Mouse (Mus musculus): ENCODE data around the gene Prcd. TPM values are rescaled to one million over a fixed set of nuclear protein-coding genes. Genes with fewer than 3 reads are reported as not detected.

Gene Prcd
- polyA plus RNA-seq, 1 experiment from 2014 or later, result 1.9 TPM

- H3K9me3 ChIP-seq (ENCODE audit: control insufficient read depth, low read length), result no peaks in the 10 kb centered on the region
- ATAC-seq, result no peak; the same call in 1 of the 2 replicates
- no peak overlapping the region for H3K4me3 ChIP-seq (ENCODE audit: low read length)
- H3K27ac ChIP-seq (ENCODE audit: low read length), result no peak overlapping the region; the same call in 1 of the 2 replicates
- H3K4me1 ChIP-seq (ENCODE audit: control insufficient read depth, insufficient read depth, low read length), result peaks cover 39% of the 10 kb centered on the region
- H3K4me2 ChIP-seq (ENCODE audit: low read depth, low read length), result no peak overlapping the region
- 71% methylated on average over 10 of the region's 10 CpGs for WGBS
- no peaks in the 10 kb centered on the region for H3K27me3 ChIP-seq (replicated peaks; ENCODE audit: control insufficient read depth, insufficient read depth, low read length)
- no peak overlapping the region for H3K9ac ChIP-seq (ENCODE audit: low read depth, low read length)
- H3K36me3 ChIP-seq (ENCODE audit: control insufficient read depth, insufficient read depth, low read length), result no peaks in the 10 kb centered on the region
Observed at GRCm38 (mm10) chr11:116616438-116617118, 36.8 kb upstream of the Prcd start.

GRCm38 (mm10) chr11:116617641-116618040, 35.7 kb upstream of the Prcd start:
- peaks cover 50% of the 10 kb centered on the region for H3K4me1 ChIP-seq (ENCODE audit: control insufficient read depth, insufficient read depth, low read length)
- no peak overlapping the region for H3K4me3 ChIP-seq (ENCODE audit: low read length)
- H3K27me3 ChIP-seq (replicated peaks; ENCODE audit: control insufficient read depth, insufficient read depth, low read length), result no peaks in the 10 kb centered on the region
- no peak overlapping the region for H3K9ac ChIP-seq (ENCODE audit: low read depth, low read length)
- H3K27ac ChIP-seq (ENCODE audit: low read length), result no peak overlapping the region
- ATAC-seq, result no peak
- H3K36me3 ChIP-seq (ENCODE audit: control insufficient read depth, insufficient read depth, low read length), result no peaks in the 10 kb centered on the region
- H3K9me3 ChIP-seq (ENCODE audit: control insufficient read depth, low read length), result no peaks in the 10 kb centered on the region
- no peak overlapping the region for H3K4me2 ChIP-seq (ENCODE audit: low read depth, low read length)
- 80% methylated on average over 7 of the region's 7 CpGs for WGBS

- Histone ChIP-seq H3K9me3 (ENCODE audit: control insufficient read depth, low read length) (no peaks in the 10 kb centered on the region), H3K36me3 (ENCODE audit: control insufficient read depth, insufficient read depth, low read length) (no peaks in the 10 kb centered on the region), H3K4me3 (ENCODE audit: low read length) (no peak overlapping the region), H3K9ac (ENCODE audit: low read depth, low read length) (no peak overlapping the region), H3K27me3 (replicated peaks; ENCODE audit: control insufficient read depth, insufficient read depth, low read length) (no peaks in the 10 kb centered on the region), H3K4me1 (ENCODE audit: control insufficient read depth, insufficient read depth, low read length) (peaks cover 60% of the 10 kb centered on the region), H3K27ac (ENCODE audit: low read length) (no peak overlapping the region), H3K4me2 (ENCODE audit: low read depth, low read length) (no peak overlapping the region)
- no peak for ATAC-seq
- 89% methylated on average over 7 of the region's 7 CpGs for WGBS
Observed at GRCm38 (mm10) chr11:116618666-116619065, 34.7 kb upstream of the Prcd start.

GRCm38 (mm10) chr11:116619156-116619555, 34.2 kb upstream of the Prcd start:
- no peaks in the 10 kb centered on the region for H3K36me3 ChIP-seq (ENCODE audit: control insufficient read depth, insufficient read depth, low read length)
- H3K27ac ChIP-seq (ENCODE audit: low read length), result no peak overlapping the region
- no peaks in the 10 kb centered on the region for H3K27me3 ChIP-seq (replicated peaks; ENCODE audit: control insufficient read depth, insufficient read depth, low read length)
- H3K4me3 ChIP-seq (ENCODE audit: low read length), result no peak overlapping the region
- no peak overlapping the region for H3K9ac ChIP-seq (ENCODE audit: low read depth, low read length)
- H3K4me2 ChIP-seq (ENCODE audit: low read depth, low read length), result no peak overlapping the region
- no peak for ATAC-seq
- WGBS, result 81% methylated on average over 7 of the region's 7 CpGs
- H3K4me1 ChIP-seq (ENCODE audit: control insufficient read depth, insufficient read depth, low read length), result peaks cover 62% of the 10 kb centered on the region
- H3K9me3 ChIP-seq (ENCODE audit: control insufficient read depth, low read length), result no peaks in the 10 kb centered on the region

GRCm38 (mm10) chr11:116619561-116619960, 33.8 kb upstream of the Prcd start:
- Histone ChIP-seq H3K9me3 (ENCODE audit: control insufficient read depth, low read length) (no peaks in the 10 kb centered on the region), H3K4me2 (ENCODE audit: low read depth, low read length) (no peak overlapping the region), H3K27me3 (replicated peaks; ENCODE audit: control insufficient read depth, insufficient read depth, low read length) (no peaks in the 10 kb centered on the region), H3K27ac (ENCODE audit: low read length) (no peak overlapping the region), H3K4me1 (ENCODE audit: control insufficient read depth, insufficient read depth, low read length) (peaks cover 64% of the 10 kb centered on the region), H3K9ac (ENCODE audit: low read depth, low read length) (no peak overlapping the region), H3K4me3 (ENCODE audit: low read length) (no peak overlapping the region), H3K36me3 (ENCODE audit: control insufficient read depth, insufficient read depth, low read length) (no peaks in the 10 kb centered on the region)
- no peak for ATAC-seq
- 41% methylated on average over 8 of the region's 8 CpGs for WGBS

- no peak overlapping the region for H3K4me3 ChIP-seq (ENCODE audit: low read length)
- peak; percentile 25; the same call in 1 of the 2 replicates for ATAC-seq
Observed at GRCm38 (mm10) chr11:116620073-116620472, 33.3 kb upstream of the Prcd start.

GRCm38 (mm10) chr11:116620559-116621253, 32.6 kb upstream of the Prcd start:
- ATAC-seq, result no peak
- no peak overlapping the region for H3K4me3 ChIP-seq (ENCODE audit: low read length)
- H3K27ac ChIP-seq (ENCODE audit: low read length), result peak overlapping the region; percentile 65
- H3K36me3 ChIP-seq (ENCODE audit: control insufficient read depth, insufficient read depth, low read length), result no peaks in the 10 kb centered on the region
- no peaks in the 10 kb centered on the region for H3K9me3 ChIP-seq (ENCODE audit: control insufficient read depth, low read length)
- WGBS, result 75% methylated on average over 10 of the region's 10 CpGs
- no peaks in the 10 kb centered on the region for H3K27me3 ChIP-seq (replicated peaks; ENCODE audit: control insufficient read depth, insufficient read depth, low read length)
- no peak overlapping the region for H3K9ac ChIP-seq (ENCODE audit: low read depth, low read length)
- no peak overlapping the region for H3K4me2 ChIP-seq (ENCODE audit: low read depth, low read length)
- H3K4me1 ChIP-seq (ENCODE audit: control insufficient read depth, insufficient read depth, low read length), result peaks cover 58% of the 10 kb centered on the region

More at GRCm38 (mm10) chr11:116620073-116620472, 33.3 kb upstream of the Prcd start:
- Histone ChIP-seq H3K27me3 (replicated peaks; ENCODE audit: control insufficient read depth, insufficient read depth, low read length) (no peaks in the 10 kb centered on the region), H3K9me3 (ENCODE audit: control insufficient read depth, low read length) (no peaks in the 10 kb centered on the region), H3K4me2 (ENCODE audit: low read depth, low read length) (no peak overlapping the region), H3K4me1 (ENCODE audit: control insufficient read depth, insufficient read depth, low read length) (peaks cover 64% of the 10 kb centered on the region), H3K27ac (ENCODE audit: low read length) (no peak overlapping the region), H3K36me3 (ENCODE audit: control insufficient read depth, insufficient read depth, low read length) (no peaks in the 10 kb centered on the region), H3K9ac (ENCODE audit: low read depth, low read length) (no peak overlapping the region)
- 34% methylated on average over 9 of the region's 9 CpGs for WGBS

GRCm38 (mm10) chr11:116621258-116621704, 32.1 kb upstream of the Prcd start:
- WGBS, result 41% methylated on average over 6 of the region's 6 CpGs
- H3K27ac ChIP-seq (ENCODE audit: low read length), result peak overlapping the region; percentile 65
- H3K36me3 ChIP-seq (ENCODE audit: control insufficient read depth, insufficient read depth, low read length), result no peaks in the 10 kb centered on the region
- peak; percentile 21; the same call in 1 of the 2 replicates for ATAC-seq
- peaks cover 53% of the 10 kb centered on the region for H3K4me1 ChIP-seq (ENCODE audit: control insufficient read depth, insufficient read depth, low read length)
- no peaks in the 10 kb centered on the region for H3K27me3 ChIP-seq (replicated peaks; ENCODE audit: control insufficient read depth, insufficient read depth, low read length)
- H3K4me2 ChIP-seq (ENCODE audit: low read depth, low read length), result no peak overlapping the region
- no peaks in the 10 kb centered on the region for H3K9me3 ChIP-seq (ENCODE audit: control insufficient read depth, low read length)
- no peak overlapping the region for H3K4me3 ChIP-seq (ENCODE audit: low read length)
- no peak overlapping the region for H3K9ac ChIP-seq (ENCODE audit: low read depth, low read length)

- no peaks in the 10 kb centered on the region for H3K9me3 ChIP-seq (ENCODE audit: control insufficient read depth, low read length)
- no peaks in the 10 kb centered on the region for H3K27me3 ChIP-seq (replicated peaks; ENCODE audit: control insufficient read depth, insufficient read depth, low read length)
- peak; percentile 52 for ATAC-seq
- peak overlapping the region; percentile 79 for H3K9ac ChIP-seq (ENCODE audit: low read depth, low read length)
- WGBS, result 9% methylated on average over 40 of the region's 40 CpGs
- no peaks in the 10 kb centered on the region for H3K36me3 ChIP-seq (ENCODE audit: control insufficient read depth, insufficient read depth, low read length)
- H3K27ac ChIP-seq (ENCODE audit: low read length), result peak overlapping the region; percentile 63
- H3K4me1 ChIP-seq (ENCODE audit: control insufficient read depth, insufficient read depth, low read length), result peaks cover 51% of the 10 kb centered on the region
- H3K4me2 ChIP-seq (ENCODE audit: low read depth, low read length), result peak overlapping the region; percentile 77
- H3K4me3 ChIP-seq (ENCODE audit: low read length), result peak overlapping the region; percentile 68
Observed at GRCm38 (mm10) chr11:116623281-116624124, 29.8 kb upstream of the Prcd start.
